Mouse (Mus musculus) MEL (cell line): ENCODE results near the gene Plau. TPM values are rescaled to one million over a fixed set of nuclear protein-coding genes. Genes with fewer than 3 reads are reported as not detected.

Experiments
- DNase-seq: peaks from one replicate; pipeline ENCODE4 v3.0.0; 2011; ENCODE audit warnings: low read depth, low spot score
- H3K27ac ChIP-seq: 2 replicates; pipeline ENCODE4 v1.5.1; 2012; ENCODE audit warnings: low read depth, mild to moderate bottlenecking, control low read depth, low read length, moderate library complexity; ENCODE audit not compliant: control insufficient read depth
- H3K27me3 ChIP-seq, 2 experiments: fragments of 150-350 bp in 1 of 2; sonication (generic) in 1 of 2; 2 replicates each; pipeline ENCODE4 v1.6.1; 2012; ENCODE audit warnings: low read length in 2 of 2, mild to moderate bottlenecking in 2 of 2, improper control_type of control experiment in 1 of 2, moderate library complexity in 1 of 2; ENCODE audit not compliant: insufficient read depth in 2 of 2, control insufficient read depth in 1 of 2
- H3K36me3 ChIP-seq, 2 experiments: 2 replicates each; pipeline ENCODE4 v1.6.1; 2012 to 2014; ENCODE audit warnings: low read length in 2 of 2, improper control_type of control experiment in 1 of 2, inconsistent platforms in 1 of 2, mild to moderate bottlenecking in 1 of 2; ENCODE audit not compliant: insufficient read depth in 2 of 2, control insufficient read depth in 1 of 2
- H3K4me1 ChIP-seq, 2 experiments: fragments of 150-350 bp in 1 of 2; sonication (generic) in 1 of 2; 2 replicates each; pipeline ENCODE4 v1.6.1; 2012; ENCODE audit warnings: low read length in 2 of 2, improper control_type of control experiment in 1 of 2, mild to moderate bottlenecking in 1 of 2; ENCODE audit not compliant: insufficient read depth in 2 of 2, control insufficient read depth in 1 of 2
- H3K4me3 ChIP-seq, 2 experiments: fragments of 150-350 bp in 1 of 2; sonication (generic) in 1 of 2; 2 replicates each; pipeline ENCODE4 v1.5.1; 2012; ENCODE audit warnings: low read depth in 2 of 2, low read length in 2 of 2, mild to moderate bottlenecking in 2 of 2, moderate library complexity in 2 of 2, control low read depth in 1 of 2, improper control_type of control experiment in 1 of 2; ENCODE audit not compliant: control insufficient read depth in 1 of 2, insufficient read depth in 1 of 2
- H3K79me2 ChIP-seq: 2 replicates; pipeline ENCODE4 v1.6.1; 2012; ENCODE audit warnings: mild to moderate bottlenecking, low read length, moderate library complexity; ENCODE audit not compliant: control insufficient read depth, poor library complexity, insufficient read depth
- H3K9ac ChIP-seq: 2 replicates; pipeline ENCODE4 v1.6.1; 2012; ENCODE audit warnings: low read depth, mild to moderate bottlenecking, control low read depth, low read length, moderate library complexity; ENCODE audit not compliant: control insufficient read depth, poor library complexity, severe bottlenecking
- H3K9me3 ChIP-seq: fragments of 150-350 bp; sonication (generic); replicated peaks from 2 replicates; pipeline ENCODE4 v1.6.1; 2012; ENCODE audit warnings: mild to moderate bottlenecking, low read length, improper control_type of control experiment, moderate library complexity; ENCODE audit not compliant: insufficient read depth
- BHLHE40 ChIP-seq: IDR thresholded peaks from 2 replicates; pipeline ENCODE4 v1.6.1; 2012; ENCODE audit warnings: low read depth, mild to moderate bottlenecking, inconsistent platforms, low read length, improper control_type of control experiment, borderline replicate concordance
- ELF1 ChIP-seq: IDR thresholded peaks from 2 replicates; pipeline ENCODE4 v1.6.1; 2014; ENCODE audit warnings: low read depth, mild to moderate bottlenecking, inconsistent platforms, low read length, improper control_type of control experiment, moderate library complexity
- ETS1 ChIP-seq: IDR thresholded peaks from 2 replicates; pipeline ENCODE4 v1.6.1; 2012; ENCODE audit warnings: low read depth, mild to moderate bottlenecking, inconsistent platforms, low read length, improper control_type of control experiment, moderate library complexity
- GABPA ChIP-seq: IDR thresholded peaks from 2 replicates; pipeline ENCODE4 v1.6.1; 2012; ENCODE audit warnings: low read depth, mild to moderate bottlenecking, inconsistent platforms, low read length, improper control_type of control experiment, moderate library complexity
- GATA1 ChIP-seq: IDR thresholded peaks from 2 replicates; pipeline ENCODE4 v1.6.1; 2011; ENCODE audit warnings: low read depth, low read length, improper control_type of control experiment
- HCFC1 ChIP-seq: IDR thresholded peaks from 2 replicates; pipeline ENCODE4 v1.6.1; 2012; ENCODE audit warnings: low read depth, mild to moderate bottlenecking, inconsistent platforms, low read length, improper control_type of control experiment, moderate library complexity
- JUND ChIP-seq: IDR thresholded peaks from 2 replicates; pipeline ENCODE4 v1.6.1; 2011; ENCODE audit warnings: low read depth, mild to moderate bottlenecking, improper control_type of control experiment, low read length
- MAFK ChIP-seq: IDR thresholded peaks from 2 replicates; pipeline ENCODE4 v1.6.1; 2011; ENCODE audit warnings: low read depth, mild to moderate bottlenecking, low read length, improper control_type of control experiment, borderline replicate concordance
- MAX ChIP-seq: IDR thresholded peaks from 2 replicates; pipeline ENCODE4 v1.6.1; 2011; ENCODE audit warnings: low read length, improper control_type of control experiment
- MEF2A ChIP-seq: IDR thresholded peaks from 2 replicates; pipeline ENCODE4 v1.6.1; 2014; ENCODE audit warnings: low read depth, mild to moderate bottlenecking, inconsistent platforms, low read length, improper control_type of control experiment; ENCODE audit not compliant: poor library complexity, insufficient replicate concordance, severe bottlenecking; ENCODE audit errors: extremely low read depth
- MYB ChIP-seq: IDR thresholded peaks from 2 replicates; pipeline ENCODE4 v1.6.1; 2011; ENCODE audit warnings: mild to moderate bottlenecking, low read depth, low read length, improper control_type of control experiment
- MYC ChIP-seq: IDR thresholded peaks from 2 replicates; pipeline ENCODE4 v1.6.1; 2011; ENCODE audit warnings: low read depth, mild to moderate bottlenecking, low read length, improper control_type of control experiment, moderate library complexity
- POLR2A ChIP-seq, 2 experiments: IDR thresholded peaks; 2 replicates each; pipeline ENCODE4 v1.6.1; 2011 to 2012; ENCODE audit warnings: low read length in 2 of 2, mild to moderate bottlenecking in 2 of 2, control low read depth in 1 of 2, improper control_type of control experiment in 1 of 2, low read depth in 1 of 2, moderate library complexity in 1 of 2; ENCODE audit not compliant: control insufficient read depth in 1 of 2, insufficient read depth in 1 of 2, poor library complexity in 1 of 2
- POLR2AphosphoS2 ChIP-seq: IDR thresholded peaks from 2 replicates; pipeline ENCODE4 v1.6.1; 2011; ENCODE audit warnings: low read length, improper control_type of control experiment
- POLR2AphosphoS5 ChIP-seq: IDR thresholded peaks from 2 replicates; pipeline ENCODE4 v1.6.1; 2012; ENCODE audit warnings: low read depth, borderline replicate concordance, mild to moderate bottlenecking, inconsistent platforms, low read length, moderate library complexity, mixed read lengths
- SIN3A ChIP-seq: IDR thresholded peaks from 2 replicates; pipeline ENCODE4 v1.6.1; 2012; ENCODE audit warnings: low read length, improper control_type of control experiment, inconsistent platforms
- TAL1 ChIP-seq: IDR thresholded peaks from 2 replicates; pipeline ENCODE4 v1.6.1; 2012; ENCODE audit warnings: mild to moderate bottlenecking, inconsistent platforms, low read length, moderate library complexity, mixed read lengths
- TCF12 ChIP-seq: IDR thresholded peaks from 2 replicates; pipeline ENCODE4 v1.6.1; 2014; ENCODE audit warnings: low read depth, mild to moderate bottlenecking, inconsistent platforms, low read length, improper control_type of control experiment, moderate library complexity
- UBTF ChIP-seq: IDR thresholded peaks from 2 replicates; pipeline ENCODE4 v1.6.1; 2012; ENCODE audit warnings: low read depth, mild to moderate bottlenecking, inconsistent platforms, low read length, improper control_type of control experiment, moderate library complexity, borderline replicate concordance; ENCODE audit not compliant: insufficient read depth
- USF1 ChIP-seq: IDR thresholded peaks from 2 replicates; pipeline ENCODE4 v1.6.1; 2014; ENCODE audit warnings: low read depth, mild to moderate bottlenecking, inconsistent platforms, low read length, improper control_type of control experiment, moderate library complexity
- USF2 ChIP-seq, 2 experiments: IDR thresholded peaks; 2 replicates each; pipeline ENCODE4 v1.6.1; 2011 to 2012; ENCODE audit warnings: improper control_type of control experiment in 2 of 2, low read length in 2 of 2, borderline replicate concordance in 1 of 2, inconsistent platforms in 1 of 2, low read depth in 1 of 2, mild to moderate bottlenecking in 1 of 2; ENCODE audit not compliant: insufficient read depth in 1 of 2
- ZC3H11A ChIP-seq: IDR thresholded peaks from 2 replicates; pipeline ENCODE4 v1.6.1; 2012; ENCODE audit warnings: low read depth, mild to moderate bottlenecking, inconsistent platforms, low read length, improper control_type of control experiment
- ZNF384 ChIP-seq: IDR thresholded peaks from 2 replicates; pipeline ENCODE4 v1.6.1; 2012; ENCODE audit warnings: low read depth, mild to moderate bottlenecking, inconsistent platforms, low read length, improper control_type of control experiment
- polyA plus RNA-seq, 2 experiments: library from polyadenylated mRNA; stranded (reverse) in 1 of 2; unstranded in 1 of 2; fragments of >175 nt in 1 of 2; fragments of >200 nt in 1 of 2; gene quantifications; 2 replicates each; pipeline versions ENCODE4 v1.2.1 to v1.2.4; 2012; ENCODE audit warnings: low replicate concordance in 2 of 2, low read depth in 1 of 2; ENCODE audit not compliant: insufficient read length in 2 of 2, insufficient read depth in 1 of 2, missing spikeins in 1 of 2
- total RNA-seq: library from RNA; depleted of rRNA; stranded (reverse); fragments of 300-350 nt; gene quantifications from 2 replicates; pipeline ENCODE4 v1.2.3, GENCODE M21; 2012

Gene Plau
- total and polyA plus RNA-seq, 3 experiments, result 0.04 TPM; not detected in 2

DNA sequence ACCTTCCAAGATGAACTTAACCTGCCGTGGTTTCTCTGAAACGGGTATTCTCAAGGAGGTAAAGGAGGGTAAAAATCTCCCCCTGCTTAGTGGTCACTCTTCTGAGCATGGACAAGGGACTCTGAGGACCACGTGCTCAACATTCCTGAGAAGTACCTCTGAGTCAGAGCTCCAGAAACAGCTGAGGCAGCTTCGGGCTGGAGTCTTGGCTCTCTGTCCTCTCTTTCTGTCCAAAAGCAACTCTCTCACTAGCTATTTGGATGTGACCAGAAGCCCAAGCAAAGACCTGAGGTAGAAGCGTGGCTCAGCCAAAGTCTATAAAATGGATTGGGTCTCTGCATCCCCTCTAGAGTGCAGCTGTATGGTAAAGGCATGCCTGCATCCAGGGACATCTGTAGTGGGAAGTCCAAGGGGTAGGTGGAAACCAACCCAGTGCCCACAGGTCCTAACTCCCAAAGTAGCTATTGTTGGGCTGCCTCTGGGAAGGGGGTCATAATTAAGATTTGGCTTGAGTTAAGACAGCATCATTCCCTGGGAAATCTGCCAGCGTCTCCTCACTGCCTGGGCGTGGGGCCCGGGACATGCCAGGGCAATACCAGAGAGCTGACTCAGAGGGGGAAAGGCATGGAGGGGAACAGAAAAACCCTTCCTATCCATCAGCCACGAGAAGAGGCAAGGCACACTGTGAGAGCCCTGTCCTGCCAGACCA, 31.3 kb upstream of the Plau start:
- Histone ChIP-seq H3K27ac (no peak overlapping the region), H3K27me3 (peaks cover 4 to 5% of the 10 kb centered on the region in 2 experiments), H3K4me3 (no peak overlapping the region), H3K36me3 (no peaks in the 10 kb centered on the region), H3K79me2 (no peaks in the 10 kb centered on the region), H3K4me1 (peaks cover 0 to 2% of the 10 kb centered on the region in 2 experiments; a peak in 1 of 4 replicates), H3K9me3 (no peaks in the 10 kb centered on the region), H3K9ac (no peak overlapping the region)
- TF ChIP-seq POLR2AphosphoS2 (no peak), UBTF (no peak), POLR2A (IDR thresholded peaks at IDR 0.05; ENCODE audit: control insufficient read depth in 1 of 2, insufficient read depth in 1 of 2, low read depth in 1 of 2, low read length in 2 of 2, poor library complexity in 1 of 2) (no peak), JUND (no peak), MEF2A (no peak), MYB (no peak), GATA1 (no peak), ZNF384 (no peak), MYC (no peak), BHLHE40 (no peak), ETS1 (no peak), USF2 (IDR thresholded peaks at IDR 0.05; ENCODE audit: borderline replicate concordance in 1 of 2, insufficient read depth in 1 of 2, low read depth in 1 of 2, low read length in 2 of 2) (no peak), GABPA (no peak), SIN3A (no peak), POLR2AphosphoS5 (no peak), USF1 (no peak), MAX (no peak)
- no peak for DNase-seq

DNA sequence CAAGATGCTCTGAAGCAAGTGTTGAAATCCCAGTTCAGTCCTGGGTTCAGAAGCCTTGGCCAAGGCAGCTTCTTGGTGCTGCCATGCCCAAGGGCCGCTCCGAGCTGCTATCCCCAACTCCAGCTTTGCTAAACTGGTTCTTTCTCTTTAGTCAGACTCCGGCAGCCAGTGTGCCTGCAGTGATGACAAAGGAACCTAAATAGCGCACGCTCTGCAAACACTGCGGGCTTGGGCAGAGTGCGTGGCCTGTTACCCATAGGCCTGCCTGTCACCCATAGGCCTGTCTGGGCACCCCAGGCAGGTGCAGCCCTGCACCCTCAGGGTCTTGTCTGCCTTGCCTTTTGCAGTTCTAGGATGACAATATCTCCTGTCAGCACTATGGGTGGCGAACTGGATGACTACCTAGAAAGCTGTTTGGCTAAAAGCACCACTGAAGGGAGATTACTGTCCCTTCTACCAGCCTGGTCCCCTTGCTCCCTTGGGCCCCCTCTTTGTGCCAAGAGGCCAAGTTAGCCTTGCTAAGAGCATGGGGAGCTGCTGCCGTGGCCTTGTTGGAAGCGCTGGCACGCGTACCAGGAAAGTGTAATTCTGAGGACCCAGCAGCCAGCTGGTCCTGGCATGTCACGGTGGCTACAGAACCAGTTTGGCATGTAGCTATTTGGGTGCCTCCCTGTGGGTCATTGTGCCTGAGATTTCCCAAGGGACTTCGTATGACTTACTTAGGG, 30.2 kb upstream of the Plau start:
- TF ChIP-seq BHLHE40 (no peak), TCF12 (no peak), MAFK (no peak), ELF1 (no peak), HCFC1 (no peak), ZC3H11A (no peak), JUND (no peak), GABPA (no peak), POLR2A (IDR thresholded peaks at IDR 0.05; ENCODE audit: control insufficient read depth in 1 of 2, insufficient read depth in 1 of 2, low read depth in 1 of 2, low read length in 2 of 2, poor library complexity in 1 of 2) (no peak), TAL1 (no peak), SIN3A (no peak)
- no peak overlapping the region for H3K4me3 ChIP-seq
- no peak overlapping the region for H3K27ac ChIP-seq
- H3K36me3 ChIP-seq, result no peaks in the 10 kb centered on the region
- no peaks in the 10 kb centered on the region for H3K79me2 ChIP-seq
- H3K9ac ChIP-seq, result no peak overlapping the region
- no peaks in the 10 kb centered on the region for H3K9me3 ChIP-seq
- H3K4me1 ChIP-seq, result peaks cover 0 to 2% of the 10 kb centered on the region in 2 experiments; a peak in 1 of 4 replicates
- no peak for DNase-seq
- H3K27me3 ChIP-seq, result peaks cover 4 to 5% of the 10 kb centered on the region in 2 experiments
